Mouse (Mus musculus) hindbrain, embryonic 15.5 days (tissue): ENCODE data around the gene Stat6. TPM values are rescaled to one million over a fixed set of nuclear protein-coding genes. Genes with fewer than 3 reads are reported as not detected.

Experiments used
- ATAC-seq: fragments of 200-750 bp; cut with Nextera tagmentation; 2 replicates; pipeline ENCODE4 v1.8.0; 2017; ENCODE audit warnings: low read depth, moderate number of reproducible peaks, moderate TSS enrichment; ENCODE audit not compliant: low FRiP score
- H3K27ac ChIP-seq: fragments of 300-500 bp; sonication (generic); replicated peaks from 2 replicates; pipeline ENCODE4 v1.5.1; 2015; ENCODE audit warnings: mild to moderate bottlenecking, inconsistent platforms
- H3K27me3 ChIP-seq: fragments of 300-500 bp; sonication (generic); 2 replicates; pipeline ENCODE4 v1.6.1; 2015; ENCODE audit warnings: control low read depth, inconsistent platforms
- H3K36me3 ChIP-seq: fragments of 300-500 bp; sonication (generic); 2 replicates; pipeline ENCODE4 v1.6.1; 2015; ENCODE audit warnings: control low read depth, inconsistent platforms
- H3K4me1 ChIP-seq: fragments of 300-500 bp; sonication (generic); replicated peaks from 2 replicates; pipeline ENCODE4 v1.6.1; 2015; ENCODE audit warnings: control low read depth, inconsistent platforms
- H3K4me2 ChIP-seq: fragments of 300-500 bp; sonication (generic); 2 replicates; pipeline ENCODE4 v1.6.1; 2015; ENCODE audit warnings: moderate library complexity, mild to moderate bottlenecking, inconsistent platforms
- H3K4me3 ChIP-seq: fragments of 300-500 bp; sonication (generic); 2 replicates; pipeline ENCODE4 v1.5.1; 2015; ENCODE audit warnings: mild to moderate bottlenecking, inconsistent platforms
- H3K9ac ChIP-seq: fragments of 300-500 bp; sonication (generic); 2 replicates; pipeline ENCODE4 v1.6.1; 2015; ENCODE audit warnings: inconsistent platforms
- H3K9me3 ChIP-seq: fragments of 300-500 bp; sonication (generic); 2 replicates; pipeline ENCODE4 v1.6.1; 2016; ENCODE audit warnings: control low read depth, inconsistent platforms
- WGBS: fragments of 180-500 bp; shearing (Covaris S2); methylation state at CpG from one replicate; pipeline ENCODE4 v1.1.7; 2015; 5-methylcytosine and 5-hydroxymethylcytosine counted together
- polyA plus RNA-seq: library from polyadenylated mRNA; unstranded; fragments of >200 nt; fragmentation: Nextera tagmentation; extraction: Ambion mirVana; gene quantifications from 2 replicates; pipeline ENCODE4 v1.2.1, GENCODE M21; 2015

The Stat6 gene
- polyA plus RNA-seq, 1 experiment from 2014 or later: 6.2 TPM

GRCm38 (mm10) chr10:127679881-127680280 lies 37.1 kb downstream of the Stat6 start:
- H3K9me3 ChIP-seq: no peaks in the 10 kb centered on the region
- H3K4me2 ChIP-seq: no peak overlapping the region
- no peaks in the 10 kb centered on the region for H3K36me3 ChIP-seq
- peaks cover 11% of the 10 kb centered on the region for H3K4me1 ChIP-seq
- WGBS: 96% methylated on average over 3 of the region's 3 CpGs
- H3K4me3 ChIP-seq: no peak overlapping the region
- no peaks in the 10 kb centered on the region for H3K27me3 ChIP-seq
- no peak overlapping the region for H3K27ac ChIP-seq
- H3K9ac ChIP-seq: no peak overlapping the region
- no peak for ATAC-seq

GRCm38 (mm10) chr10:127682886-127683285 lies 40.1 kb downstream of the Stat6 start:
- no peak for ATAC-seq
- Histone ChIP-seq H3K36me3 (no peaks in the 10 kb centered on the region), H3K27ac (no peak overlapping the region), H3K4me2 (no peak overlapping the region), H3K9me3 (no peaks in the 10 kb centered on the region), H3K4me1 (peaks cover 5% of the 10 kb centered on the region), H3K9ac (no peak overlapping the region), H3K4me3 (no peak overlapping the region), H3K27me3 (no peaks in the 10 kb centered on the region)
- WGBS: 89% methylated on average over 6 of the region's 6 CpGs

- no peaks in the 10 kb centered on the region for H3K4me1 ChIP-seq
- WGBS: 23% methylated on average over 1 of the region's 1 CpGs
- no peak for ATAC-seq
- H3K9ac ChIP-seq: no peak overlapping the region
- no peaks in the 10 kb centered on the region for H3K27me3 ChIP-seq
- no peak overlapping the region for H3K4me3 ChIP-seq
- H3K27ac ChIP-seq: no peak overlapping the region
- H3K36me3 ChIP-seq: 0 out of 2 replicates have a peak, but pooled peaks cover 4% of the 10 kb centered on the region
- no peaks in the 10 kb centered on the region for H3K9me3 ChIP-seq
- H3K4me2 ChIP-seq: no peak overlapping the region
Measured at GRCm38 (mm10) chr10:127691053-127691452, 48.3 kb downstream of the Stat6 start.

- H3K4me1 ChIP-seq: no peaks in the 10 kb centered on the region
- H3K9me3 ChIP-seq: no peaks in the 10 kb centered on the region
- H3K27ac ChIP-seq: no peak overlapping the region
- H3K27me3 ChIP-seq: no peaks in the 10 kb centered on the region
- H3K4me3 ChIP-seq: no peak overlapping the region
- ATAC-seq: no peak
- H3K36me3 ChIP-seq: 0 out of 2 replicates have a peak, but pooled peaks cover 4% of the 10 kb centered on the region
- H3K9ac ChIP-seq: no peak overlapping the region
- WGBS: 64% methylated on average over 2 of the region's 2 CpGs
- H3K4me2 ChIP-seq: no peak overlapping the region
Measured at GRCm38 (mm10) chr10:127694636-127695035, 51.9 kb downstream of the Stat6 start.

- Histone ChIP-seq H3K27ac (no peak overlapping the region), H3K9ac (no peak overlapping the region), H3K4me1 (no peaks in the 10 kb centered on the region), H3K9me3 (no peaks in the 10 kb centered on the region), H3K4me3 (no peak overlapping the region), H3K27me3 (no peaks in the 10 kb centered on the region), H3K4me2 (no peak overlapping the region), H3K36me3 (0 out of 2 replicates have a peak, but pooled peaks cover 4% of the 10 kb centered on the region)
- no peak for ATAC-seq
- WGBS: 96% methylated on average over 7 of the region's 7 CpGs
Measured at GRCm38 (mm10) chr10:127695775-127696174, 53.0 kb downstream of the Stat6 start.

- Histone ChIP-seq H3K36me3 (0 out of 2 replicates have a peak, but pooled peaks cover 4% of the 10 kb centered on the region), H3K9ac (no peak overlapping the region), H3K27me3 (no peaks in the 10 kb centered on the region), H3K4me2 (no peak overlapping the region), H3K27ac (no peak overlapping the region), H3K4me1 (no peaks in the 10 kb centered on the region), H3K4me3 (no peak overlapping the region), H3K9me3 (no peaks in the 10 kb centered on the region)
- ATAC-seq: no peak
- WGBS: 93% methylated on average over 7 of the region's 7 CpGs
Measured at GRCm38 (mm10) chr10:127698966-127699365, 56.2 kb downstream of the Stat6 start.

- no peak overlapping the region for H3K4me2 ChIP-seq
- no peak overlapping the region for H3K27ac ChIP-seq
- no peaks in the 10 kb centered on the region for H3K36me3 ChIP-seq
- ATAC-seq: no peak
- no peak overlapping the region for H3K4me3 ChIP-seq
- H3K9me3 ChIP-seq: no peaks in the 10 kb centered on the region
- H3K9ac ChIP-seq: no peak overlapping the region
- H3K27me3 ChIP-seq: no peaks in the 10 kb centered on the region
- WGBS: 51% methylated on average over 4 of the region's 4 CpGs
- no peaks in the 10 kb centered on the region for H3K4me1 ChIP-seq
Measured at GRCm38 (mm10) chr10:127703299-127703698, 60.5 kb downstream of the Stat6 start.

- H3K9me3 ChIP-seq: no peaks in the 10 kb centered on the region
- ATAC-seq: no peak
- no peaks in the 10 kb centered on the region for H3K4me1 ChIP-seq
- H3K27ac ChIP-seq: no peak overlapping the region
- no peak overlapping the region for H3K4me2 ChIP-seq
- no peaks in the 10 kb centered on the region for H3K36me3 ChIP-seq
- 62% methylated on average over 2 of the region's 2 CpGs for WGBS
- H3K4me3 ChIP-seq: no peak overlapping the region
- H3K9ac ChIP-seq: no peak overlapping the region
- no peaks in the 10 kb centered on the region for H3K27me3 ChIP-seq
Measured at GRCm38 (mm10) chr10:127704293-127704692, 61.5 kb downstream of the Stat6 start.

GRCm38 (mm10) chr10:127704766-127705220 lies 62.0 kb downstream of the Stat6 start, which contains the start of gene Myo1a:
Gene Myo1a (plus strand): TSS chr10:127705170.
- H3K4me1 ChIP-seq: no peaks in the 10 kb centered on the region
- H3K36me3 ChIP-seq: no peaks in the 10 kb centered on the region
- H3K4me2 ChIP-seq: no peak within 1 kb of the TSS
- no peak within 1 kb of the TSS for H3K9ac ChIP-seq
- no peaks in the 10 kb centered on the region for H3K9me3 ChIP-seq
- WGBS: 70% methylated on average over 2 of the region's 2 CpGs
- no peak within 1 kb of the TSS for H3K27ac ChIP-seq
- H3K27me3 ChIP-seq: no peaks in the 10 kb centered on the region
- ATAC-seq: no peak
- no peak within 1 kb of the TSS for H3K4me3 ChIP-seq

GRCm38 (mm10) chr10:127705783-127706182 lies 63.0 kb downstream of the Stat6 start:
- H3K9ac ChIP-seq: no peak overlapping the region
- H3K4me1 ChIP-seq: no peaks in the 10 kb centered on the region
- ATAC-seq: no peak
- no peaks in the 10 kb centered on the region for H3K36me3 ChIP-seq
- H3K4me2 ChIP-seq: no peak overlapping the region
- no peaks in the 10 kb centered on the region for H3K9me3 ChIP-seq
- H3K27ac ChIP-seq: no peak overlapping the region
- no peak overlapping the region for H3K4me3 ChIP-seq
- WGBS: 91% methylated on average over 4 of the region's 4 CpGs
- H3K27me3 ChIP-seq: no peaks in the 10 kb centered on the region

- Histone ChIP-seq H3K4me3 (no peak overlapping the region), H3K36me3 (no peaks in the 10 kb centered on the region), H3K4me2 (no peak overlapping the region), H3K9me3 (no peaks in the 10 kb centered on the region), H3K9ac (no peak overlapping the region), H3K27ac (no peak overlapping the region), H3K4me1 (no peaks in the 10 kb centered on the region), H3K27me3 (no peaks in the 10 kb centered on the region)
- WGBS: 86% methylated on average over 7 of the region's 7 CpGs
- ATAC-seq: no peak
Measured at GRCm38 (mm10) chr10:127707721-127708120, 64.9 kb downstream of the Stat6 start.

GRCm38 (mm10) chr10:127708850-127709370 lies 66.1 kb downstream of the Stat6 start:
- Histone ChIP-seq H3K27ac (no peak overlapping the region), H3K36me3 (no peaks in the 10 kb centered on the region), H3K27me3 (no peaks in the 10 kb centered on the region), H3K4me2 (no peak overlapping the region), H3K4me3 (no peak overlapping the region), H3K4me1 (no peaks in the 10 kb centered on the region), H3K9ac (no peak overlapping the region), H3K9me3 (no peaks in the 10 kb centered on the region)
- ATAC-seq: no peak
- 88% methylated on average over 3 of the region's 3 CpGs for WGBS

- no peak overlapping the region for H3K4me3 ChIP-seq
- H3K4me2 ChIP-seq: no peak overlapping the region
- 83% methylated on average over 13 of the region's 13 CpGs for WGBS
Measured at GRCm38 (mm10) chr10:127710331-127710730, 67.5 kb downstream of the Stat6 start.

More at GRCm38 (mm10) chr10:127710331-127710730, 67.5 kb downstream of the Stat6 start:
- no peaks in the 10 kb centered on the region for H3K27me3 ChIP-seq
- no peaks in the 10 kb centered on the region for H3K9me3 ChIP-seq
- no peak overlapping the region for H3K27ac ChIP-seq
- H3K36me3 ChIP-seq: no peaks in the 10 kb centered on the region
- H3K4me1 ChIP-seq: no peaks in the 10 kb centered on the region
- ATAC-seq: no peak
- H3K9ac ChIP-seq: no peak overlapping the region
